Mouse (Mus musculus): ENCODE measurements at regions not wholly inside any gene's neighbourhood (a gene's known extent, or its start where the extent isn't known, plus 50 kb on each side); places are given as distances from the start of the nearest gene placed in this dataset.

DNA sequence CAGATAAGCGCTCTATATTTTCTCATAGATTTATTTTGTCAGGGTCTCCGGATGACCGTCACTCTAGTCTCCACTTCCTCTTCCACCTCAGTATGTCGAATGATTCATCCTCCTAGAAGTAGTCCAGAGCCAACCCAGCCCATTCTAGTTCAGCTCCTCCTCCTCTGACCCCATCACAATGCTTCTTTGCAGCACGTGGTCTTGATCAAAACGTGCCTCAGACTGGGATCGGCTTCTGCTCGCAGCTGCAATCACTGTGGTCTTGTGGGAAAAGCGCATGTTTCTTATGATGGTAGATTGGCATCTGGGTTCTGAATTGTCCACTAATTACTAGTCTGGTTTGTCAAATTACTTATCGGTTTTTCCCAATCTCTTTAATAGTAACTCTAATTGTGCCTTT lies 747.7 kb downstream of the Ntrk3 start:
- DNase-seq (ENCODE audit: extremely low read depth, low read depth, low spot score) = no peak

DNA sequence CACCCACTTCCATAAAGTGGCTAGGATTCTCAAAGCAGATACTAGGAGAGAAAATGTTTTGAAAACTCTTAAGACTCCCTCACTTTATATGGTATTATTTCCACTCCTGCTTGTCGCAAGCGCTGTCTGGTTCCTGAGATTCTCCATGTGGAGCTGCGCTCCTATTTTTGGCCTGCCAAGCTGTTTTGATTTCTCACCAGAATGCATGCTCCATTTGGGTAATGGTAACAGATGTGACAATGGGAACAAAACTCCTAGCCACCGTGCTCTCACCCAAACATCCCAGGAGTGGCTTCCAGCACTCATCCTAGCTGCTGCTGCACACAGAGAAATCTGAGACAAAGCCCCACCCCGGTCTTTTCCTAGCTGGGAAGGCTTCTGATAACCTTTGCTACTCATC lies 749.6 kb downstream of the Ntrk3 start:
- DNase-seq (ENCODE audit: extremely low read depth, low read depth, low spot score) = no peak

DNA sequence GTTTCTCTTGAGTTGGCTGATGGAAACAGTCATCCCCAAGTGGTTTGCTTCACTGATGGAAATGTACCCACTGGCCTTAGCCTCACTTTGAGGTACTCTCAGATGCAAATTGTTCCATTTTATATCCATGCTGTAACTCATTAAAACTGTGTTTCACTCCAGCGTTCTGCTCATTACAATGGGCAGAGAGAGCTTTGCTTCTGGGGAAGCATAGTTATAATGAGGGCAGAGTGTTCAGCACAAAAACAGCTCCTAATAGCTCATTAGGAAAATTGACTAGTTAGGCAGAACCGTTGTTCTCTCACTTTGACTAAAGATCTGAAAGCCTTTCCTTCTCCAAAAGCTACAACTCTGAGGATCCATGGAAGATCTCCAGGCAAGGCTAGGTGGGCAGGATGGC lies 771.2 kb downstream of the Ntrk3 start:
- no peak for DNase-seq (ENCODE audit: extremely low read depth, low read depth, low spot score)

DNA sequence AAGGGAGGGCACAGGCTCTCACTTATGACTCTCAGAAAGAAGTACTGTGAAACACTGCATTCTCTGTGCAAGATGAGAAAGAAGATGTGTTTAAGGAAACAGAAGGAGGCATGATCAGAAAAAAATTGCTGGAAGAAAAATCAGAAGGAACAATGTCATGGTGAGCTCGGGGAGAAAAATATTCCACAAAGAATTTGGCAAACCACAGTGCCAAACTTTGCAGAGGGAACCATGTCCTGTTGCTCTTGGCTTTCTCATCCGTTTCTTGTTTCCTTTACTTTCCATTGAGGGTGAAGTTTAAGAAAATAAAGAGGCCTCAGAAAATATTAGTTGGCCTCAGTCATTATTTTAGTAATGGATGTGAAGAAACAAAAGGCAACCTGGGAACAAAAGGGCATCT lies 804.4 kb downstream of the Ntrk3 start:
- DNase-seq (ENCODE audit: extremely low read depth, low read depth, low spot score) = no peak

DNA sequence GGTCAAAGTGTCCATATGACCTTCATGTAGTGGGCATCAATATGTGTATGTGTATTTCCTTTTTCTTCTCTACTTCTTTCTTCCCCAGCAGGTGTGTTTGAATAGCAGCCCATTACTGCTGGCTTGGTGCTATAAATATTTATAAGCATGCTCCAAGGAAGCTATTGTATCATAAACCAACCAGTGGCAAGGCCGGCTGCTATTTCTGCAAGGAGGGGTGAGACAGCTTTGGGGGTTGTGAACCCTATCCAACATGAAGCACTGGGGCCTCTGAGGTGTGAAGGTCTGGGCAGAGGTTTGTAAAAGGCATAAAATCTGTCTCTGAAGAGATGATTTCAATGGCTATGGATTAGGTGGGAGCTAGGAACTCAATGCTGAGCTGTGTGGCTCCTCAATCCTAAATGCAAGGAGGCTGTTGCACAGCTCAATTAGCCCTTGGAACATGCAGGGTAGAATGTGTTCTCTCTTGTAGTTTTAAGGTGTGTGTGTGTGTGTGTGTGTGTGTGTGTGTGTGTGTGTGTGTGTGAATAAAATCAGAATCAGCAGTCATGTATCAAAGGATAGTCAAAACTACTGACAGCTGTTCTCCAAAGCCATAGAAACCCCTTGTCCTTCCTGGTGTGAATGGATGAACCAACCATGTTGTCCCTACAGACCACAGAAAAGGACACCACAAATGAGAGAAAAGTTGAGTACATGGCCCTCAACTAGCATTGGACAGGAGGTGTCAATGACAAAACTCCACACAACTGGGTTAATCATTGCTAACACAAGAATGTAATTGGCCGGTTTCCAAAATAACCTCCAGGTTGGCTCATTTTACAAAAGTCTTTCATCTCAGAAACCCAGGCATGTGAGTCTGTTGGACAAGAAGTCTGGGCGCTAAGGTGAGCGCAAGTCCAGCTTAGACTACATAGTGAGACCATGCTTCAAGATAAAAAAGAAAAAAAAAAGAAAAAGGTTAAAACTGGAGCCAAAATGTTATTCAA lies 809.0 kb downstream of the Ntrk3 start:
- DNase-seq (ENCODE audit: extremely low read depth, low read depth, low spot score) = no peak

DNA sequence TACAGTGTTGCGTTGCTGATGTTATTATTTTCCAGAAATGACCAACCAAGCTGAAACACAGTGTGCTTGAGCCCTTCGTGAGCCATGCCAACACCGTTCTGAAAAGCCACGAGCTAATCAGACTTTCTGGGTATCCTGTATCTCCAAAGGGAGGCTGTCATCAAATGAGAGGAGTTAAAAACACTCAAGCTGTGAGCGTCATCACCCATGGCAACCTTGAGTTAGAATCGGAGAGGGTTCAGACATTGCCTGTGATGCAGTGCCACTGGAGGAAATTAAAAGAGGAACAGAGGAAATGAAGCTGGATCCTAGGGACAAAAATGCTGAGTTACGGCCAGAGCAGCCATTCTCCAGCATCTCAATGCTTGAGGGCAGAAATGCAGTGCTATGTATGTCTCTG lies 838.6 kb downstream of the Ntrk3 start:
- no peak for DNase-seq (ENCODE audit: extremely low read depth, low read depth, low spot score)

DNA sequence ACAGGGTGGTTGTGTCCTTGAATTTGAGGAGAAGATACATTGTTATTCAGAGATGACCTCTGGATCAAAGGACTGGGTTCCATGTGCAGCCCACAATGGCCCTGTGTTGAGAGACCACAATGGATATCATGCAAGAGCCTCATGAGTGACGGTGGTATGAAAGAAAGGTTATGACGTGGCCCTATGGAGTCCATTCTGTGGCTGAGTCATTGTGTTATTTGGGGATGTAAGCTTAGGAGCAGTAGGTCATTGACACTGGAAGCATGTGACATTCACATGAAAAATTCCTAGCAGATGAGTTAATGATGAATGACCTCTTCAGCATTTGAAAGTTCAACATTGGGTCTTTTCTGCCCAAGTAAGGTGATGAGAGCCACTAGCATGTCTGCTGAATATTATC lies 849.3 kb downstream of the Ntrk3 start:
- DNase-seq (ENCODE audit: extremely low read depth, low read depth, low spot score) = no peak

DNA sequence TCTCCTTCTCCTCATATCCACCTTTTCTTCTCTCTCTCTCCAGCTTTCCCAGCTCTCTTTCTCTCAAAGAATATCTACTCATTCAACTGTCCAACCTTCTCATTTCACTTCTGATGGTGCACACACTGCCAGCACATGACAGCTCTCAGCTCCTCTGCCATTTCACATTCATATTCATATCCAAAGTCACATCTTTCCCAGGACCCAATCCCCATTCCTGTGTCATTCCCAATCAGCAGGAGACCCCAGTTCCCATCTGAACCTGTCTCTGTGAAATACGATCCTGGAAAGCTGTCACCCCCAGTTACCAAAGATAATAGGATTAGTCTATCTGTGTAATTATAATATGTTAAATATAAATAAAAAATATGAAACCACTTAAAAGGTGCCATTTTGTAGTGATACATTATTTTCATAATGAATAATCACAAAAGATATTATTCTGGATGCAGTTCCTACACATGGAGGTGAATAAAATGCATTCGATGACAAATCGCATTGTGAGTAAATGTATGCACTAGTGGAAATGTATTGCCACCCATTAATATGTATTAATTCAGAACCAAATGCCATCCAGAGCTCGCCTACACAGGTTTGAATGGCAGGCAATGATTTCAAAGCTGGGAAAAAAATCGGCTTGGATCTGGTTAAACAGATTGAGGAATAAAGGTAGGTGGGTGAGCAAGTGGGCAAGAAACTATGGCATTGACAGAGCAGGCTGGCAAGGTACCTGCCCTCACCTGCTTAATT lies 855.0 kb downstream of the Ntrk3 start:
- DNase-seq (ENCODE audit: extremely low read depth, low read depth, low spot score) = no peak

DNA sequence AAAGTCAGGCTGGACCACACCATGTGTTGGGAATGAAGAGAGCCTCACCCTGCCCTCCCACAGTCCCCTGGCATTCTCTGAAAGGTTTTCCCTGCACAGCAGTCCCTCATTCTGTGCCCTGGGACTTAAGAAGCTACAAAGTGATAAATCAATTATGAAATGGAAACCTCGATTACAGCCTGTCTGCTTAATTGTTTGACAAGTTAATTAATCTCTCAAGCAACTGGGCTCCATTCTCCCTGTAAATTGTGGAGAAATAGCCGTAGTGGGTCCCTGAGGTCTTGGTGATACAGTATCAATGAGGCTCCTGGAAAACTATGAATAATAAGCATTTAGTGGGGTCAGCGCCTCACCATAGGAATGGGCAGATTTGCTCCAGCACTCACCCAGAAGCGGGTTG lies 870.3 kb downstream of the Ntrk3 start:
- no peak for DNase-seq (ENCODE audit: extremely low read depth, low read depth, low spot score)

DNA sequence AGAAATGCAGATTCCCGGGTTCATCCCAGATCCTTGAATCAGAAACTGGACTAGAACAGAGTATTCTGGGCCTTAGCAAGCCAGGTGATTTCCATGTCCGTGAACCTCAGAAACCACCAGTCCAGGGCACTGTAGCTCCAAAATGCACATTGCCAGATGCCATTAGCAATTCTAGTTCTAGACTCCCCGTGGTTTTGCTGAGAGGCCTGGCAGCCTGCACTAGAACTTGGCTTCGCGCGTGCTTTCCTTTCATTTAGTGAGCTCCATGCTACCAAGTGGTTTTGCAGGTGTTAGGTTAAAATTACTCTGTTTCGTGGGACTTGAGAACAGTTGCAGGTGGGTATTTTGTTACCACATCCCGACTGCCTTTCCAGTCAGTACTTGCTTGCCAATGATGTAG lies 876.0 kb downstream of the Ntrk3 start:
- no peak for DNase-seq (ENCODE audit: extremely low read depth, low read depth, low spot score)

DNA sequence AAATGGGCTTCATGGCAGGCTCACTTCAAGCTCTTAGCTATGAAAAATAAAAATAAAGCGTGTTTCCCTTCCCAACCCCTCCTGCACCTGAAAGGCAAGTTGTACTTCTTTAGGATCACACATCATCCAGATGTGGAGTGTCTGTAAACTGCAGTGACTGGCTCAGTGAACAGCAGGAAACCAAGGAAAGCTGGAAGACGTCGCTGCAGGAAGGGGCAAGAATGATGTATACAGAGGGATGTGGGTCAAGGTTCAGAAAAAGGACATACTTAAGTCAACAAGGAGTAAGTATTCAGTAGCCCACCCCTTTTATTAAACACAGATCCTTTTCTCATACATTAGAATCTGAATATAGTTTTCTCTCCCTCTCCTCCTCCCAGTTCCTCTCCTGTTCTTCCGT lies 879.4 kb downstream of the Ntrk3 start:
- DNase-seq (ENCODE audit: extremely low read depth, low read depth, low spot score) = no peak

DNA sequence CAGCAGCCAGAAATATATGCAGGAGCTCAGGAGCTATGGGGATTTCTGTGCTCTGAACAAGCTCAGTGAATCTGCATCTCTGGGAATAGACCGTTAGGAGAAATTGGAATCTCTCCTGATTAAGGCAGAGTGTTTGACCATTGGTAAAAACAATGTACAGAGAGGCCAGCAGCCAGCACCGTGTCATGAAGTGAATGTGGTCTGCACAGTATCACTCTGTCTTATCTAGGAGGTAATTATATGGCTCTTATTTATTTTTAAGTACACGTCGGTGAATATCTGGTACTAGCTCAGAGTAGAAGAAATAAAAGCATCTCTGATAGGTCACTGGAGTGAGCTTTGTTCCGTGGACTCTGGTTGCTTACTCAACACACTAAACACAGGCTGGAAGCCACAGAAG lies 879.8 kb downstream of the Ntrk3 start:
- DNase-seq (ENCODE audit: extremely low read depth, low read depth, low spot score) = no peak

DNA sequence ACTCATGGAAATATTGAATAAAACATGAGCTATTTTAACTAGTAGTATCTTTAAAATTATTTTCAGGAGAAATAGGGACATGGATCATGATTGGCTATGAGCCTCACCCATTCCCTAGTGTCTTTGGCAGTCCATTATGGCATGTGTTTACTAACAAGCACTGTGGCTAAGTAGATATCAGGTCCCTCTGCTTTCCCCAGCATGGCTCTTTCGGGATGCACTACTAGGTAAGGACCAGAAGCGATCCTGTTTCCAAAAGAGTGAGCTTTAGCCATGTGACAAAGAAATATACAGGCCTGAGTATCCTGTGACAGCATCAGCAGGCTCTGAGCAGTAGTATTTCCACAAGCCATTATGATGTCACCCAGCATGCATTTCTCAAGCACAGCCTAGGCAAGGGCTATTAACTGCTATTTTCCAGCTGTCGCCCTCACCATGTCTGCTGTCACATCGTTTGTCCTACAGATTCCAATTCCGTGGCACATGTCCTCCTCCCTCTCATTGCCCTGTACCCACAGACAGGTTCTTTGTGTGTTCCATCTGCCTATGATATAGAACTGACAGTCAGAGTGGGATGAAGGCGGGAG lies 882.1 kb downstream of the Ntrk3 start:
- no peak for DNase-seq (ENCODE audit: extremely low read depth, low read depth, low spot score)

DNA sequence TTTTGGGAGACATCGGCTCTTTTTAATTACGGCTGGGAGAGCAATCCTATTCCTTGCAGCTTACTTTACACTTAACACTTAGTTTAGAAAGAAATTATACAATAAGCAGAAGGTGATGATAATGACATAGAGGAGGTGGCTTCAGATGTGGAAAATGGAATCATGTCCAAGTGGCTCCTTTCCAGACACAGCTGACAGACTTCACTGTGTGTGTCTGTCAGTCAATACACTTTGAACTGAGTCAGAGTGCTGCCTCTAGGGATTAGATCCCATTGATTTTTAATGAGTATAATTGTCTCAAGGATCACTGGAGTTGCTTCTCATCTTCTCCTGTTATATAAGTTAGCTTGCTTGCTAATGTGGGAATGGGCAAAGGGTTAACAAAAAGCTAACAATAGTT lies 882.7 kb downstream of the Ntrk3 start:
- no peak for DNase-seq (ENCODE audit: extremely low read depth, low read depth, low spot score)

DNA sequence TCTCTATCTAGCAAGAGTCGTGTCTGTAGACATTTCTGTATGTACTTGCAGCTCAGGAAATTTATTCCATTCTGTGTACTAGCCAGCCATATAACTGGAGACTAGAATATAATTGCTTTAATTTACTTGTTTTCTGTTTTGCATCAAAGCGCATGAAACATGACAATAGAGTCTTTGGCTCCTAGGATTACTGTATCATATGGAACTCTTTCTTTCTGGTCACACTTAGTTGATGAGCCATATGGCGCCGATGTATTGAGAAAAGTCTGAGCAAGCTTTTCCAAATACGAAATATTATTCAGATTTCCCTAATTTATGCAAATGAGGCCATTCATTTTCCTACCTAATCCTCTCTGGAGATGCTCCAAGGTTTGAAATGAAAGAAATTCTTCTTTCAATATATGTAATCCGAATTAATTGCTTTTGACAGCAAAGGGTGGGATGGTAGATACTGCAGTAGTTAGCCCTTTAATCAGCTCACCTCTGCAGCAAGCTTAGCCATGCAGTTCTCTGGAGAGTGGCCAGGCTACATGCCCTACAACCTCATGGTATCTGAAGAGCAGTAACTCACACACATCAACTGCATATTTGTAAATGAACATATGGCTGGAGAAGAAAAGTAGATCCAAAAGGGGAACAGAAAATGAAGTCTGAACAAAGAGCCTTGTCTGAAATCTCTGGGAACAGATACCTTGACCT lies 913.4 kb downstream of the Ntrk3 start:
- no peak for DNase-seq (ENCODE audit: extremely low read depth, low read depth, low spot score)

DNA sequence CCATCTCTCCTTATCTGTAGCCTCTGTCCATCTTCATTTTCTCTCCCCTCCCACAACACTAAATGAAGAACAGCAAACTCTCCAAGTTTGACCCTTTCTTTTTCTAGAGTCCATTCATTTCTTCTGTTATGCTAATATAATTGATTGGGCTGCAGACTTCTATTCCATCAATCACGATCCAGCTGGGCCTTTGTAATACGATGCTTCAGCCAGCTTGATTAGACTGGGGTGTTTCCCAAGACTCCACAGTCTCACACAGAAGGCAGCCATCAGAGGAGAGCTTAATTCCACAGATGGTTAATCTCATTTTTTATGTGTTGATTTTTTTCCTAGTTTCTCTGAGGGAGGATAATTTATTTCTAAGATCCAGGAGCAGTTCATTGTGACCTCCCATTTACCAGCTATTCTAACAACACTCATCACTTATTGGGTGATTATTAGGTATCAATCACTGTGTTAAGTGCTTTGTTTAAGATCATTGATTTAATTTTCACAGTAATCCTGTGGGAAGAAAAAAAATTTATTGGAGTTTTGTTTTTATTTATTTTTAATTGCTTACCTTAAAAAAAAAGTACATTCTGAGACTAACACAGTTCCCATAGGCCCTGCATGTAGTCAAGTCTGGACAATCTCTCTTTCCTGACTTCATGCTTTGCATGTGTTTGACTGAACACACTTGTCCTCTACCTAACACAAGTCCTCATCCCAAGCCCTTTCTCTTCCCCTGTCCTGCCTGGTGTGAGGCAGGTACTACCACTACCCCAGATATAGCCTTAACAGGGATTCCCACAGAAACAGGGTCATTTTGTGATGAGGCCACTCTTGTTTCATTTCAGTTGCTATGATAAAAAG lies 925.5 kb downstream of the Ntrk3 start:
- no peak for DNase-seq (ENCODE audit: extremely low read depth, low read depth, low spot score)

DNA sequence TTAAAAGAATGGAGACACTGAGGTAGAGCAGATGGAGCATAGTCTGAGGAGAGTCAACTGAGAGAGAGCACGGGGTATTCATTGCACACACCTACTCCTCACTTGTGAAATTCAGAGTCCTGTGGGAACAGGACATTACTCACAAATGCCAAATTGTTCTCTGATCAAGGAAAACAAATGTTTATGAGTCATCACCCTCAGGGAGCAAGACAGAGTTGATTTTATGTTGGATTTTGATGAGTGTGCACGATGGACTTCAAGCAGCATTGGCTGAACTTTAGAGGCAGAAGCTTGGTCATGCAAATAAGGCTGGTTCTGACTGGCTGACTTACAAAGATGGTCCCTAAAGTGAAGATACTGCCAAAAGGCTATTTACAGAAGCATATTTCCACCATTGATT lies 951.0 kb downstream of the Ntrk3 start:
- DNase-seq (ENCODE audit: extremely low read depth, low read depth, low spot score) = peak; percentile 90

DNA sequence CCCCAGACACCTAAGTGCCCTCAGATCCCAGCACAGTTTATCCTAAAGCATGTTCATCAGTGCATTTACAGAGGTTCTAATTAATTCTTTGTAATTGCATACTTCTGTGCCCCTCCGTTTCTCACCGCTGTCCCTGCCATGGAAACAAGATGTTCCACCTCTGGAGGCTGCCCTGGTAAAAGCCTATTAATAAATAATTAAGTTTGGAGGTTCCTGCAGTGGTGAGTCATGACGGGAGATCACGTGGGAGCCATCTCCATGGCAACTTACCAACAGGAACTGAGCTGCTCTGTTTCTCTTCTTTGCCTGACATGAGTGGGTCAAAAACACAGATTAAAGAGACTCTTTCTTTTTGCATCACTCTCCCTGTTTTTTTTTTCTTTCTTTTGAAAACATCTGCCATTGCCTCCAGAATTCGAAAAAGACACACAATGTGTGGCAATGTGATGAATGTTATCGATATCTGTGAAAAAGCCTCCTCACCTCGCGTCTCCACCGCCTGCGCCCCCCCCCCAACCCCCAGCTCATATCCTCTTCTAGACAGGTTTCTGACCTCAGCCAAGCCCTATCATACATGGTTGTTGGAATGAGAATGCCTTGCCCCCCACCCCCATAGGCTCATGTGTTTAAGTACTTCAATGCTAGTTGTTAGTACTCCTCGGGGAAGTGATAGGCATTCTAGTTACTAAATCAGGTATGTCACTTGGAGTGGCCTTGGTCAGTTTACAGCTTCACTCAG lies 965.9 kb downstream of the Ntrk3 start:
- DNase-seq (ENCODE audit: extremely low read depth, low read depth, low spot score) = no peak

DNA sequence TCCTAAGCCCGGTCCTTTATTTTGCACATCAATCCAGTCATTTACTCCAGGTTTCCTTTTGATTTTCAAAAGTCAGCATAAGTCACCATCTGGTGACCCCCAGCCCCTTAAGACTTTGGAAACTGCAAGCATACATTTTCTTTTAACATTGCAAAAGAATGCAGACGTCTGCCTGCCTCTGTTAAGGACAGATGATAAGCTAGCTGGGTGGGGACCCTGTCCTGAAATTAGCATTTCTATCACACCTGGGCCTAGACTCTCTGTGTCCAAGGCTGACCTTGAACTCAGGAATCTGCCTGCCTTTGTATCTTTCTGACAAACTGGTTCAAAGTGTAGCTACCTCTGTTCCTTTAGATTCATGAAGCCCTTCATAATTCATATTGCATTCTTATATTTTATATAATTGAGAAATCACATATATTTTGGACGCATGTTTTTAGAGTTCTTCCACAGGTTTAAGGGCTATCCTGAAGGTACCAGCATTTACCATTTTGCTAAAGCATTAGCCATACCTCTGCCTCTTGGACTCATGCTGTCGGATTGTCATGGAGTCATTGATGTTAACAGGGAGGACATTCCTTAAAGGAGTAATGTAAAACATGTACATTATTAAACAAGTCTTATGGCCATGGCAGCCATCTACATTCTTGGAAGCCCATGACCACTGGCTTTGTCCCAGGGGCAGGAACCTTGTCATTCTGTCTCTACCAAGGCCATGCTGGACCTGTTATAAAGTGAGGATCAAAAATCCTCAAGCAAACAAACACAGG lies 998.6 kb downstream of the Ntrk3 start:
- no peak for DNase-seq (ENCODE audit: extremely low read depth, low read depth, low spot score)
